Mouse (Mus musculus) left cerebral cortex, postnatal 14 days (tissue): ENCODE data around the gene Fbln7. TPM values are rescaled to one million over a fixed set of nuclear protein-coding genes. Genes with fewer than 3 reads are reported as not detected.

ENCODE experiments used
- DNase-seq, 2 experiments: peaks; one replicate each; pipeline ENCODE4 v3.0.0; 2021 to 2022; ENCODE audit warnings: low spot score in 2 of 2, mixed read lengths in 1 of 2
- intact Hi-C: fragments of 180-260 bp; cut with DNase I; formaldehyde crosslinking; loops from one replicate; pipeline ENCODE4 v1.15.1; 2025
- long read RNA-seq, 2 experiments: library from polyadenylated mRNA; stranded (forward); transcript quantifications; one replicate each; pipeline ENCODE4 v2.0.0; 2021
- total RNA-seq, 2 experiments: library from RNA; stranded (reverse); gene quantifications; 2 replicates each; pipeline ENCODE4 v1.2.3; 2021

Gene Fbln7
- total RNA-seq = 1 to 10 TPM; 4.0 to 4.8 TPM
- long read RNA-seq, experiment 1, partial matches to known transcripts = 0 of 2 reads
- long read RNA-seq, experiment 1, other reads (novel, unspliced or antisense) = 1 of 2 reads
- long read RNA-seq, experiment 2, partial matches to known transcripts = 2 of 5 reads
- long read RNA-seq, experiment 2, other reads (novel, unspliced or antisense) = 0 of 5 reads

DNA sequence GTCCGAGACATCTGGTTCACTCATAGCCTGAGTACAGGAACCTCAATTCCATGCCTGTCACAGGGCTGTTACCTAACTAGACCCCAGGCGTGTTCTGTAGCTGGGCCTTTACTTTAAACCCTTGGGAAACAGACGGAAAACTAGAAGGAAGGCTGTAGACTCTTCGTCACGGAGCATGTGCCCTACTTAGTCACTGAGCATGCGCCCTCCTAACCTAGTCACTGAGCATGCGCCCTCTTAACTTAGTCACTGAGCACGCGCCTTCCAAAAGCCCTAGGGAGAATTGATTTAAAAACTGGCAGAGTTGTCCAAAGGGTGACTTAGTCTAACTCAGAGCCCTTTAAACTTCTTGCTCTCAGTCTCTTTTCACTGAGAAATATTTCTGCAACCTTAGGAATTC is at the start of gene Fbln7:
Gene Fbln7 (plus strand): TSS at position 346 of the 400 bp plus-strand sequence.
- intact Hi-C loops = loop anchor here (5.0 to 10.0 kb wide), 2 partner anchors 80 to 402 kb away; partner anchors contain the start of gene Zc3h8
- DNase-seq = no peak

DNA sequence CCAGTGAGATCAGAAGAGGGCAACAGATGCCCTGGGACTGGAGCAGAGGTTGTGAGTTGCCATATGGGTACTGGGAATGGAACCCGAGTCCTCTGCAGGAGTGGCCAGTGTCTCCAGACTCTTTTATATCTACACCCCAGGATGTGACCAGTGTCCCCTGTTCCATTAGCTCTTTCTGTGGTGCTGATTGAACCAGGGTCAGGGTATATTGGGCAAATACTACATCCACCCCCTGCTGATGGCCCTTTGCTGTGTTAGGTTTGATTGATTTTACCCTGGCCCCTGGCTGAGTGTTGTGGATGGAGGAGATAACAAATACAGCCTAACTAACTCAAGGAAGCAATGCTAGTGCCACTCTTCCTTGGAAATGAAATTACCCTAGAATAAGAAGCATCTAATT is 46.5 kb upstream of the Fbln7 start:
- intact Hi-C loops = no loop called here
- no peak for DNase-seq

DNA sequence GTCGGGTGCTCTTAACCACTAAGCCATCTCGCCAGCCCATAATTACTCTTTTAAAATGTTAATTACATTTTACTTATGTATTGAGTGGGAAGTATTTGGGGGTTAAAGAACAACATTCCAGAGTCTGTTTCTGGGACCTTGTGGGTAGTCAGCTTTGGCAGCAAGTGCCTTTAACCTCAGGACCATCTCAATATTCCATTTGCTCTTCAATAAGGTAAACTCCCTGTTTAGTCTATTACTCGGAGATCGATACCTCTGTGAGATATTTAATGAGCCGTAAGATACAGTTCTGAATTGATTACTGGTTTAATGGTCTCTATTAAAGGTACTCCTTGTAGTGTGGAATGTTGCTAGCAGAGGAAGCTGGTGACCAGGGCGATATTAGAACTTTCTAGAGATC is 45.9 kb upstream of the Fbln7 start:
- intact Hi-C loops = loop anchor here (1.0 kb wide), 1 partner anchor 119 kb away; the partner anchor contains the start of gene Mertk
- no peak for DNase-seq

DNA sequence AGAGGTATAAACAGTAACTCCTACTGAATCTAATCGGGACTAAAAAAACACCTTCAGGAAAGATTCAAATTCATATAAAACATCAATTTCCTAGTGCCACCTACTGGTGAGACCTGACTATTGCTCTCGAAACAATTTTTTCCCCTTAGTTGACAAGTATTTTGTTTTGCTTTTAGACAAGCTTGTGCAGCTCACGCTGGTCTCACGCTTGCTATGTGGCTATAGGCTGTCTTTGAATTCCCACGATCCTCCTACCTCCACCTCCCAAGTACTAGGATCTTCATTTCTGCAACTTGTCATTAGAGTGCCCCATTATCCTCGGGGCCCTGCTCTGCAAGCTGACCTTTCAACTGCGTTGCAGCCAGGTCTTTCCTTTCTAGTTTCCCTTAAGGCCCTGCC is 45.4 kb upstream of the Fbln7 start:
- DNase-seq = peak; percentile 80 to 93
- intact Hi-C loops = loop anchor here (1.0 kb wide), 1 partner anchor 119 kb away; the partner anchor contains the start of gene Mertk

DNA sequence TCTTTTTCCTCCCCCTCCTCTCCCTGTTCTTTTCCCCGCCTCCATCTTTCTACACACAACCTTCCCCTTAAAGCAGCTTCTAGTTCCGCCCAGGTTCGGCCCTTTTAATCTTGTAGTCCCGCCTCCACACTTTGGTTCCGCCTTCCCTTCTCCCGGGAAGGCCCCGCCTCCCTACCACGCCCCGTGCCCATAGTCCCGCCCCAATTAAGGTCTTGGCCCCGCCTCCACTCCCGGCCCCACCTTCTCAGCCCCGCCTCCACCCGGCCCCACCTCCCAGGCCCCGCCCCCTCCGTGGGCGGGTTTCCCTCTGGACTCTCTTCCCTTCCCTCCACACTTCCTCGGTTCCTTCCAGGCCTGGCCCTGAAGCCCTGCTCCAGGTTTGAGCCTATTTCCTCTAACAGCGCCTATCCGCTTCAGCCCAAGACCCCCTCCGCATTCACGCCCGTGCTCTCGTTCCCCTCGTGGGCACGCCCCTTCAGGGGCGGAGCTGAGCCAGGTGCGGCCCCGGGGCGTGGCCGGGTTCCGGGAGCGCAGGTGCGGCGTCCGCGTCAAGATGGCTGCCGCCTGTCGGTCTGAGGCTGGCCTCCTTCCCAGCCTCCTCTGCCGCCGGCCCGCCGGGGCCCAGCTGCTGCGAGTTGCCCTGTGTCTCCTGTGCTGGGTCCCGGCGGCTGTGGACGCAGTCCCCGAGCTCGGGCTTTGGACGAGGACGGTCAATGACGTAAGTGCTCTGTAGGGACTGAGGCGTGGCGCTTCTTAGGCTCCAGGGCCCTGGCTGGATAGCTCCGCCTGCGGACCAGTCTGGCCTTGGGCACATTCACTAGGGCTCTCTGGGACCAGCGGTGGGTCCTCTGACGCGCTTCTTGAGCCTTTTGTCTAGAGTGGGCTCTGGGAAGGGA is 44.7 kb upstream of the Fbln7 start, which contains the start of gene Tmem87b:
Gene Tmem87b (plus strand): TSS at position 333 of the 896 bp plus-strand sequence.
- intact Hi-C loops = loop anchor here (1.0 to 2.0 kb wide), 2 partner anchors 120 to 131 kb away; partner anchors contain the start of genes Anapc1 and Mertk
- DNase-seq = peak; percentile 97

DNA sequence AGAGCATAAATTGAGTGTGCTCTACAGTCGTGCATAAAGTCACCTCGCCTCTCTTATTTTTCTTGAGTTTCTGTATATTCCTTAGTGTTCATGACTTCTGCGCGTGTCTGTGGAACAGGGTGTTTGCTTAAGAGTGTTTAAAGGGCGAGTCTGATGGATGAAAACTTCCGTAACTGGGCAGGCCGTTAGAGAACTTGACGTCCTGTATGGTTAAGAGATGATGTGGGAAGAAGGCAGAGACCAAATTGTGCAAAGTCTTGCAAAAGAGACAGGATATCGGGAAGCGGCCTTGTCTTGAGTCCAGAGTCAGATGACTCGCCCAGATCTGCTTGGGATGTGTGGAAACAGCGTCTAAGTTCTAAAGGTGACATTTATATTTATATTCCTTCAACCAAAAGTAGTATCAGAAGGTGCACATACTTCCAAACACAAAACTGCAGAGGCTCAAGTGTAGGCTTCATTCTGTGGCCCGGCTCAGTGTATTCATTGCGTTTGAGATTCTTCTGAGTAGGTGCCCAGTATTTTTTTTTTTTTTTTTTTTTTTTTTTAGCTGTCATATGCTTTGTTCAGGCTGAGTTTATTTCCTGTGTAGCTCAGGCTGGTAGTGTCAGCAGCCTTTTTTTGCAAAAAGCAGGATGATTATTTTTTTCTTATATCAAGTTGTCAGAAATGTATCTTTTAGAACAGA is 43.7 kb upstream of the Fbln7 start:
- intact Hi-C loops = loop anchor here (2.0 kb wide), 1 partner anchor 132 kb away; the partner anchor contains the start of gene Anapc1
- peak in 1 of 2 experiments; percentile 13 for DNase-seq

DNA sequence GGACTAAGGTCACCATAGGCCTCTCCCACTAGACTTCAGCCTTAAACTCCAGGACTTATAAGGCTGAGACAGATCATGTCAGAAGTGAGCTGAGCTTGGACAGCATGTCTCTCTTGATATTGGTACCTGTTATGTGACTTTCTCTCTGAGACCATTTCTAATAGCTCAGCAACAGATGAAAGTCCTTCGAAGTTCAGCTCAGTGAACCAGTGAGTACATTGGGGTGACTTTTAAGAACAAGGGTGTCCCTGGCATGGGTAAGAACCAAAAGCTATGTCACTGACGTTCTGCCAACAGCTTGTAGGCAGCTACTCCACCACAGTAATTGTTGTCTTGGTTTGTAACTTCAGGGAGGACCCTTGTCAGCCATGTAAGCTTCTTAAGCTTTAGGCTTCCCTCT is 42.1 kb upstream of the Fbln7 start:
- intact Hi-C loops = loop anchor here (10.0 kb wide), 1 partner anchor 196 kb away; no protein-coding TSS in a partner anchor
- DNase-seq = no peak

DNA sequence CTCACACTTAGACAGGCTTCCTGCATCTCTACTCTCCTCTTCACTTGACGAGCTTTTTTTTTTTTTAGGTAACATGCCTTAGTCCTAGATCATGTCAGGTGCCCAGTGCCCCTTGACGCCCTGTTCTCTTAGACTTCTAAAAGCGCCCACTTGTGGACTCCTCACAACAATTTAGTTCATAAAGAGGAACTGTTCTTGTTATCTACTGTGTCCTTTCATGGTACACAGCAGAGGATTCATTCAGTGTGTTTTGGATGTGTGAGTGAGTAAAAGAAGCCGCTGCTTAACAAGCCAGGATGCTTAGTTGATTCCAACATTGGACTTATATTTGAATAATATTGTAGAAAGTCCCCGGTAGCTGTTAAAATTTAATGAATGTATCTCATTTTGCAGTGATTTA is 38.9 kb upstream of the Fbln7 start:
- no peak for DNase-seq
- intact Hi-C loops = loop anchor here (10.0 kb wide), 1 partner anchor 199 kb away; no protein-coding TSS in a partner anchor

DNA sequence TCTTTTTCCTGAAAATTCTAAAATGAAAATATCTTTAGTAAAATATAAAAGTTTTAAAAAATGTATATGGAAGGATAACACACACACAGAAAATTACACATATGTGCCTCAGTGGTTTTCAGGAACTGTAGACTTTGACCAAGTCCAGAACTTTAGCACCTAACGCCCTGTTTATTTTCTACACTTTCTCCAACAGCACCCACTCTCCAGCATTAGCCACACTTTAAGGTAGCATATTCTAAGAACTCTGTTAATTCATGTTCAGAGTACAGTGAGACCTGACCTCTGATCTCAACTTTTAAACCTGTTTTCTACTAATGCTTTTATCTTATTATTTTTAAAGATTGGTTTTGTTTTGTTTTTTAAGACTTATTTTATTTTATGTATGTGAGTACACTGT is 35.0 kb upstream of the Fbln7 start:
- intact Hi-C loops = loop anchor here (10.0 kb wide), 1 partner anchor 203 kb away; no protein-coding TSS in a partner anchor
- DNase-seq = no peak

DNA sequence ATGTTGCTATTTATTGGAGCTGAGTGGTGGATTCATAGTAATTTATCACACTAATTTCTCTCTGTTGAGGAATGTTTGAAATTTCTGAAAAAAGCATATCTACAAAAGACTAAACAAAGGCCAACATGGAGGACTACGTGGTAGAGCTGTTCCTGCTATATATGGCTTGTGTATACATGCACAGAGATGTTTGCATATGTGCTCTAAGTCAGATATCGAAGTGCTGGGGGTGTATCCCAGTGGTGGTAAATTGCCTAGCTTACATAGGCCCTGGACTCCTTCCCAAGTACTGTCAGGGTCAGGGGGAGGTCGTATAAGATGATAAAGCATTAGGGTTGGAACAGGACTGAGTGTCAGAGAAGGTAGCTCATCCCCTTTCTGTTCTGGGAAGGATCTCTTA is 30.2 kb upstream of the Fbln7 start:
- intact Hi-C loops = no loop called here
- DNase-seq = no peak

DNA sequence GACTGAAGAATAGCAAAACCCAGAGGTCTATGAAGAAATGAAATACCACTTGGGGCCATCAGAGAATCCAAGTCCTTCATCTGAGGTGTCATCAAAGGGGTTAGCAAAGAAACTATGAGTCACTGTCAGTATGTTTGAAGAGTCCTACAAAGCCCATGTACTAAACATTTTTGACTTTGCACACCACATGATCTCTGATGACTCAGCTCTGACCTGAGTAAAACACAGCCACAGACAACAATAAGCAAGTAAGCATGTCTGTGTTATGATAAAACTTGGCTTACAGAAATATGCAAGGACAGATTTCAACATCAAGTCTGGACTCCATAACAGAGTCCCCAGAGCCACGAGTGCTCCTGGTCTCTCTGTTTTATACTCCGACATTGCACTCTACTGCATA is 29.7 kb upstream of the Fbln7 start:
- intact Hi-C loops = no loop called here
- DNase-seq = no peak

DNA sequence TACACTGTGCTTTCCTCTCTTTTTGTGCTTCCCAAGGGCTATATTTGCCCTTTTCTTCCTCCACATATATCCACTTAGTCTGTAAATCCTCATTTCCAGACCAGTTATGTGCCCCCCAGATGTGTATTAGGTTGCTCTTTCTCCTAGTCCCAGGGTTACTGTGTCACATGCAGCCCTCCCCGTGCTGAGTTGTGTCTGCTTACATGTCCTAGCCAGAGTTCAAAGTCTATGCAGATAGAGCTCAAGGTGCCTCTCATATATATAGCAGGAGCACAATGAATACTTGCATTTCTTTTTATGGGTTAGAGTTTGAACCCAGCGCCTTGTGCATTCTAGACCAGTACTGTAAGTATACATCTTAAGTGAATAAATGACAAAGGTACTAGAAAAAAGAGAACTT is 29.3 kb upstream of the Fbln7 start:
- intact Hi-C loops = no loop called here
- DNase-seq = no peak

DNA sequence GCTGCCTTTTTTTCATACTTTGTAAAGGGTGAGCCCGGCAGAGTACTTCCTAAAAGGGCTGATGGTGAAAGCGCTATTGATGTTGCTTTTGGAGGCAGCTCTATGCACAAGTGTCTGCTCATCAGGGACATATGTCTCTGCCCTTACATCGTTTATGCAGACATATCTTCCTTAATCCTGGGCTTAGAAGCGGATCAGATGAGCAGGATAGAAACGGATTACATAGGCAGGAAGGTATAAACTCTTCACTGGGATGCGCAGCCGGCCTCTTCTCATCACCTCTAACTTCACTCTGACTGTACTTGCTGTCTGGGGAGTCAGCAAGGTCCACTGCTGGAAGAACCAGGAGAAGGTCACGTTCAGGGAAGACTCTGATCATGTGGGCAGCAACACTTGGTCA is 25.2 kb upstream of the Fbln7 start:
- no peak for DNase-seq
- intact Hi-C loops = no loop called here

DNA sequence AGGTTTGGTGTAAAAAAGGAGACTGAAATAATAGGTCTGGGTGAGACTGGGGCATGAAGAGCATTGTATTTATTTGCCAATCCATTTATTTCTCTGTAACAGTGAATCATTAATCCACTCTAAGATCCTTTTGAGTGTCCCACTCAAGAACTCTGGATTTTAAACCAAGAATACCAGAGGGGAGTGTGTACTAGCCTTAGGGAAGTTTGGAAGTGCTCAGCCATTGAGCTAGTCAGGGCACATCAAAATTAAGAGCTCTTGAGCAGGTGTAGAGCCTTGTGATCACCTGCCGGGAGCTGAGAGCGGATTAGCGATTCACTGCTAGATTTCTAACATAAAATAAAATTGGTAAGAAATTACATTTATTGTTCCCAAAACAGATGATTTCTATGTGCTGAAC is 24.2 kb upstream of the Fbln7 start:
- DNase-seq = no peak
- intact Hi-C loops = no loop called here

DNA sequence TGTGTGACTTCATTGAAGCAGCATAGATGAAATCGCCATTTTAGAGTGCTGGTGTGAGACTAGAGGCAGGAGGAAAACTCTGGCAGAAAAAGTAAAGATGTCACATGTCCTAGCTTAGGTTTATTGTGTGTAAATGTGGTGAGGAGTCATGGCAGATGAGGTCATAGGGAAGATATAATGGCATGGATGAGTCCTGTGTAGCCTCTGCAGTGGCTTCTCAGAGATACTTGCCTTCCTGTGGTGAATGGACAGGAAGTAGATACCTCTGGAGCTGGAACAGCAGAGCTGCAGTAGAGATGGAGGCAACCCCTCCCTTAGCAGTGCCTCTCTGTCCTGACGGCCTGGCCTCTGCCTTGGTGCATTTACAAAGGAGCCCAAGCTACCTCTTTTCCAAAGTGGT is 23.3 kb upstream of the Fbln7 start:
- no peak for DNase-seq
- intact Hi-C loops = no loop called here

DNA sequence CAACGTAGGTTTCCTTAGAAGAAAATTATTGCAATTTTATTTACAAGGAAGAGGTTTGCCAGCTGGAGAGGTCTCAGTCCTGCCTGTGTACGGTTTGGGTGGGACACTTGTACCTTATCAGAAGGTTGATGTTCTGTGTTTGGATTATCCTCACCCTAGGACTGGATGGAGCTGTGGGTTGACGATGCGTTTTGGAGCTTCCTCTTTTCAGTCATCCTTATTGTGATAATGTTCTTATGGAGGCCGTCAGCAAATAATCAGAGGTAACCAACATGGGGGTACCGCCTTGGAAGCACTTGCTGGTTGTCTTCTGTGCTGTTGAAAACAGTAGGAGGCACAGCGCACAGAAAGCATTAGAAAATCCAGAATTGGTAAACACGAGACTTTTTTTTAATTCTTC is 20.3 kb upstream of the Fbln7 start:
- intact Hi-C loops = loop anchor here (10.0 kb wide), 1 partner anchor 272 kb away; no protein-coding TSS in a partner anchor
- DNase-seq = no peak

DNA sequence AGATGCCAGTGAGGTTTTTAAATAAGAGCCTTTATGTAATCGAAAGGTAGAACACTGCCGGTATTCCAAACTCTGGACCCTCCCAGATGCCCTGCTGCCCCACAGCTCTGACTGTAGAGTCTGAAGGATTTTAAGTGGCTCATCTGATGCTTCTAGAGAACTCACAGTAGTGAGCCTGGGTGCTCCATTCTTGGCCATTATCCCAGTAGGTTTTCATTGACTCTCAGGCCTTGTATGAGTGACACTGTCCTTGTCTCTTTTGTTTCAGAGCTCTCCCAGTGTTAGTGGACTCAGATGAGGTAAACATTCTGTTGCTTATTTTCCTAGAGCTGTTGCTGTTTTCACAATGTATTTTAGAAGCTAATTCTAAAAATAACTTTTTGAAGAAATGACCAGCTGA is 12.7 kb upstream of the Fbln7 start:
- intact Hi-C loops = no loop called here
- no peak for DNase-seq

DNA sequence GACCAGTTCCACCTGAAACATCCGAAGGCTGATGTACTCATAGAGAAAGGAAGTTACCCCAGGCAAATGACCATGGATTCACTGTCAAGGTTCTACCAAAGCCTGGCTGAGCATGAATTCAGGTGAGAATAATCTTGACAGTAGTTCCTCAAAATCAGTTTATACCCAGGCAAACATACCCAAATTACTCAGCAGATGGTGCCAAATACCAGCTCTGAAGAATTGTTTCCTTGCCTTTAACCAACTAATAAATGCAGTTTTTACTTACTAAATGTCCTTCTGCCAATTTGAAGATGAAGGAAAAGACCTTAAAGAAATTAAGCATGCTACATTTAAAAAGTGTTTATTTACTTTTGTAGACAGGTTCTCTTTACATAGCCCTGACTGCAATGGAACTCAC is 6.1 kb upstream of the Fbln7 start:
- no peak for DNase-seq
- intact Hi-C loops = no loop called here

DNA sequence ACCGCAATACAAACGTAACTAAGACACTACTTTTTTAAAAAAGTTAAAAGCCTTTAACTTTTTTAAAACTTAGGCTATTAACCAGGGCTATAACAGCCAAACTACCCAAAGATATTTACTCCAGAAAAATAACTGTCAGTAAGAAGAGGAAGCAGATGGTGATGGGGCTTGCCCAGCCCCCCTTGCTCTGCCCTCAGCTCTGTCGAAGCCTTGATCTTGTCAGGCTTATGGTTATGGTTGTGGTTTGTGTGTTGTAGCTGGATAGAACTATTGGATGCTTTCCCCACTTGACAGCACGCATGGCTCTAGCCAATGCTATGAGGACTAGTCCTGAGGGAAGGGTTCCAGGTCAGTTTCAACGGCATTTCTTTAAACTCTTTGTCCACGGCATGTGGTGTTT is 3.8 kb upstream of the Fbln7 start:
- intact Hi-C loops = no loop called here
- DNase-seq = no peak

DNA sequence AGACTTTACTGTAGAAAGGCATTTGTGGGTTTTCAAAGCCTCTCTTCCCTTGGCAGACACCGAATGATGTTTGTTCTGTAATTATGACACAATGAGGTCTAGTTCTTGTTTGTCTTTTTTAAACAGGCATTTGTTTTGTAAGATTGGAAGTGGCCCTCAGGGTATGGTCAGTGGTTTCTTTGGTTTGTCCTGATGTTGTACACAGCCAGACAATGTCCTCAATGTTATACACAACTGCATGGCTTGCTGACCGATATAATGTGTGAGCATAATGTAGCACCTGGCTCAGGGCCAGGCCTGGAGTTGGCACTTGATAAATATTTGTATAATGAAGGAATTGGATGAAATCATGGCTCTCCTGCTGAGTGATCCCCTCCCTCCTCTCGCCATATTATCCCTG is 2.9 kb upstream of the Fbln7 start:
- DNase-seq = no peak
- intact Hi-C loops = loop anchor here (5.0 to 10.0 kb wide), 2 partner anchors 82 to 405 kb away; partner anchors contain the start of gene Zc3h8
